Mouse (Mus musculus) thymus, postnatal 36 days (tissue): ENCODE measurements around the gene Paqr5.

Source experiments
- DNase-seq, 2 experiments: peaks; one replicate each; pipeline ENCODE4 v3.0.0; 2022; ENCODE audit warnings: mixed read lengths in 2 of 2

Gene Paqr5

GRCm38 (mm10) chr9:61952241-61952640 lies 74.4 kb downstream of the Paqr5 start:
- DNase-seq: no peak

DNA sequence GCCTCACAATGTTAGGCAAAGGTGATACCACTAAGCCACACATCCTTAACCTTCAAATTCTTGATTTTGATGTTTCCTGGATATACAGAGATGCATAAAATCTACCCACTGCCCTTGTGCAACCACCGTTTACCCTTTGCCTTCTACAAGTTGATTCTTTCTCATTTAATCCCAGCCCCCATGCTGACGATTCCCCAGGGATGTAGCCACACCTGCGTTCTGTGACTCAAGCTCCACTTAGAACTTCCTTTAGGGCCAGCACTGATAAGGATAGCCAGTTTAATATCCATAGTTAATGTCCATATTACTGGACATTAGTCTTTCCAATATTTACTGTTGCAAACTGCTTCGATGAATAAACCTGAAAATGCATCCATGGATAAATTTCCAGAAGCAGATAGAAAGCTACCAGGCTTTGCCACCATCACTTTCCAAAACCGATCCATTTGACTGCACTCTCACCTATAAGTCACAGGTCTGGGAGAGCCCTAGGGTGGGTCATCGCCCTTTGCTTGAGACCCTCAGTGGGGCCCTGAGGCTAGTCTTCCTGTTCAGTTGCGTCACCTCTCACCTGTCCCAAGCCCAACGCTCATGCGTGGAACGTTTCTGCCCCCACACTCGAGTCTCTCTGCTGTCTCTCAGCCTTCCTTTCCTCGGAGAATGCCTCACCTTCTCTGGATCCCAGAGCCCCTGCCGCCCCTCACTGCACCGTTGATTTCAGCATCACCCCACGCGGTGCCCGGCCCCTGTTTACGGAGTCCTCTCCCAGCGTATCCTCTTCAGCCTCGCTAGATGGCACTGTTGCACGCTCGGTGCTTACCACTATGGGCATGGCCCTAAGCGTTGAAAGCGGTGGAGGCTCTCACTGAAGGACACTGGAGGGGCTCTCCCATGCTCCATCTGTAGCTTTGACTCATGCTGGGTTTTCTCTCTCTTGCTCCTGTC lies 79.0 kb downstream of the Paqr5 start:
- DNase-seq: peak; percentile 74 to 78

- peak; percentile 98 to 99 for DNase-seq
Observed at GRCm38 (mm10) chr9:61946623-61947401, 79.8 kb downstream of the Paqr5 start, which contains the start of gene Kif23. Gene Kif23 (minus strand): TSS chr9:61946774.

GRCm38 (mm10) chr9:61945973-61946611 lies 80.6 kb downstream of the Paqr5 start:
- DNase-seq: peak; percentile 77 to 85

GRCm38 (mm10) chr9:61941054-61941453 lies 85.6 kb downstream of the Paqr5 start:
- no peak for DNase-seq

- DNase-seq: no peak
Observed at GRCm38 (mm10) chr9:61933333-61933732, 93.3 kb downstream of the Paqr5 start.

GRCm38 (mm10) chr9:61932009-61932408 lies 94.6 kb downstream of the Paqr5 start:
- no peak for DNase-seq

- peak; percentile 39 to 59 for DNase-seq
Observed at GRCm38 (mm10) chr9:61925086-61925660, 101.5 kb downstream of the Paqr5 start.

DNA sequence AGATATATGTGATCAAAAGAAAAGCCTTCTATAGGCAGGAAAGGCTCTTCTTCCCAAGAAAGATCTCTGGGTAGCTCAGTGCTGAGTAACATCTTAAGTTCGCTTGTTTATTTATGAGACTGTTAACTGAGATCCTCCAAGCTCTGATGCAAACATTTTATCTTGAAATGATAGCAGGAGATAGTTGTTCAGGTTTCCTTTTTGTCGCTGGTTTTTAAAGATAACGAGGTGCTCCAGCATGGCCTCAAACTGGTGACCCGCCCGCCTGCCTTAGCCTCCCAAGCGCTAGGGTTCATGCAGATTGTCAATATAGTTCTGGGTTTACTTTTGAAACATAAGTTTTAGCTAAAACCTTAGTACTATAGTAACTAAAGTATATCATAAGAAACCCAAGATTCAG lies 106.3 kb downstream of the Paqr5 start:
- no peak for DNase-seq

DNA sequence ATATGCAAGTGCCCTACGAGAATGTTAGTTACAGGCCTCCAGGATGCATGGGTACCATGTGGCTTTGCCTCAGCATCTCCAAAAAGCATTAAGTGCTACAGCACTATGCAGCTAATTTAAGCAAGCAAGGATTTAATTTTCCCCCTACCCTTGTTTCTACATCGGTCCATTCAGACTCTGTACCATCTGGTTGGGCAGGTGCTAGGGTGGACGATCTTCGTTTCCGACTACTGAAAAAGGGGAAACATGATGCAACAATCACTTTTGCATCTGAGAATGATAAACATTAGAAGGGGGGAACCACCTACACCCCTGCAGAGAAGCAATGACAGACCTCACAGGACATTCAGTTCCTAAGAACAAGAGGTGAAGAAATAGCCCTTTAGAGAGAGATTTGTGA lies 107.2 kb downstream of the Paqr5 start:
- DNase-seq: no peak

DNA sequence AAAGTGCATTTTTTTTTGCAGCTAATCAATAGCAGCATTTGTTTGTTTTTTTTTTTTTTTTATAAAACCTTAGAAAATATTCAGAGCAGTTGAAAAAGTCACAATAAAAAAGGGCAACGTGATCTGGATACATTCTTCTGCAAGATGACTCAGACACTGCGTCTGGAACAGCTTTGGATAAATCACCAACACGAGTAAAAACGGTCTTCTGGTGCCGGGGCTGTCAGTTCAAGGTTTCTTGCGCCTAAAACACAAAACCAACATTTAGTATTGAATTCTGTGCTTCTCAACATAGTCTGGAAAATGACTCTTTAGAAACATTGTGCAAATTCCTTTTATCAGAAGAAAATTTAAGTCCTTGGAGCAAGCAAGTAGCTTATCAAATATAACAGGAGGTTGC lies 109.2 kb downstream of the Paqr5 start:
- no peak for DNase-seq

- no peak for DNase-seq
Observed at GRCm38 (mm10) chr9:61916986-61917385, 109.7 kb downstream of the Paqr5 start.

- no peak for DNase-seq
Observed at GRCm38 (mm10) chr9:61915393-61916005, 111.2 kb downstream of the Paqr5 start.

GRCm38 (mm10) chr9:61914917-61915300 lies 111.7 kb downstream of the Paqr5 start:
- DNase-seq: no peak

- DNase-seq: peak; percentile 95 to 97
Observed at GRCm38 (mm10) chr9:61914203-61914916, 112.3 kb downstream of the Paqr5 start, which contains the start of gene Rplp1. Gene Rplp1 (minus strand): TSS chr9:61914542.

DNA sequence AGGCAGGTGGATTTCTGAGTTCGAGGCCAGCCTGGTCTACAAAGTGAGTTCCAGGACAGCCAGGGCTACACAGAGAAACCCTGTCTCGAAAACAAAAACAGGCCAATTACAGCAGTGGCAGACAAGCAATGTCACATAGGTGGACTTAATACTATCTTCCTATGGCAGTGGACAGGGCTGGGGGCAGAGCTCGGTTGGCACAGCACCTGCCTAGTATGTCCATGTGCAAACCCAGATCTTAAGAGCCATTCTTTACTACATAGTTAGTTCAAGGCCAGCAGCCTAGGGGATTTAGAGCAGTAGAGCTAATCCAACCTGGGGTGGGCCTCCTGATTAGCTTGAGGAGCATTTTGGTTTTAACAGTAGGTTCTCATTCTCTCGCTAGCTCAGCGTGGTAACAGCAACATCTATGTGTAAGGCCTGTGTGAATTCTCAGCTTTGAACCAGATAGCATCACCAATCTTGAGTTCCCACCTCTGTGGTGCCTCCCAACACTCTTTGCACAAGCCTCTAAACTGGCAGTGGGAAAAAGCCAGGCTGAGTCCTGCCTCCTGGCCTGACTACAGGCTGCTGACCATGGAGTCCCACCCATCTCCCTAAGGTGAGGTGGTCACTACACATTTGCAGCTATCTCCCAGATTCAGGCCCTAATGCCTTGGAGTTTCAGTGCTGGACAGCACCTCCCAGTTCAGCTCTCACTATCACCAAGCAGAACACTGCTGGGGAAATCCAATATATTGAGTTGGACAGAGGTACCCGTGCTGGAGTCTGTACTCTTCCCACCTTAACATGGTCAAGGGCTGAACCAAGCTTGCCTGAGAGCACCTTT lies 115.1 kb downstream of the Paqr5 start:
- DNase-seq: no peak

- DNase-seq: no peak
Observed at GRCm38 (mm10) chr9:61910526-61911256, 116.0 kb downstream of the Paqr5 start.

DNA sequence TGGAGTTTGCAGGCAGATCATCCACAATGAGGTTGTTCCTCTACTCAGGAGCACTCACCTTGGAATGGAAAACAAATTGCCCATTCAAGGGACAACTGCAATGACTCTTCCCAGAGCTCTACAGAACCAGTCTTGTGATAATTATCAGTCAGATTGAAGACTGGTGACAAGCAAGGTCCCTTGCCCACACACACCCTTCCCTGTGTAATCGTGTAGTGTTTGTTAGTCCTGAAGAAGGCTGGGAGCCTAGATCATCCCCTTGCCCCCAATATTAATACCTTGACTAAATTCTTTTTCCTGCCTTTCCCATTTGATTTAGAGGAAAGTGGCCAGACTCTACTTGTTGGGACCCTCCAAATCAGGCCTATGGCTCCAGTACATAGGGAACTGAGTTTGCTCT lies 117.0 kb downstream of the Paqr5 start:
- no peak for DNase-seq

- DNase-seq: no peak
Observed at GRCm38 (mm10) chr9:61908832-61909407, 117.7 kb downstream of the Paqr5 start.

GRCm38 (mm10) chr9:61908341-61908740 lies 118.3 kb downstream of the Paqr5 start:
- DNase-seq: no peak
